Mouse (Mus musculus) heart, adult 2 months (tissue): ENCODE results near the gene Obp2a.

Experiments
- CTCF ChIP-seq: fragments of 200-600 bp; IDR thresholded peaks from 2 replicates; pipeline ENCODE4 v1.8.1; 2022; ENCODE audit warnings: antibody characterized with exemption, mild to moderate bottlenecking, moderate library complexity
- EP300 ChIP-seq: fragments of 200-500 bp; IDR thresholded peaks from 2 replicates; pipeline ENCODE4 v1.6.1; 2011; ENCODE audit warnings: low read depth, low read length, control low read depth; ENCODE audit not compliant: insufficient read depth
- POLR2A ChIP-seq: fragments of 200-500 bp; IDR thresholded peaks from 2 replicates; pipeline ENCODE4 v1.6.1; 2011; ENCODE audit warnings: mild to moderate bottlenecking, low read depth, low read length, control low read depth; ENCODE audit not compliant: insufficient read depth

GRCm38 (mm10) chr2:25698696-25699095 is 1.1 kb upstream of the Obp2a start:
- no peak for TF ChIP-seq POLR2A
- no peak for TF ChIP-seq EP300
- no peak for TF ChIP-seq CTCF
